18 mouse cellular contexts compared by ENCODE assay signal in the genomic region with DNA sequence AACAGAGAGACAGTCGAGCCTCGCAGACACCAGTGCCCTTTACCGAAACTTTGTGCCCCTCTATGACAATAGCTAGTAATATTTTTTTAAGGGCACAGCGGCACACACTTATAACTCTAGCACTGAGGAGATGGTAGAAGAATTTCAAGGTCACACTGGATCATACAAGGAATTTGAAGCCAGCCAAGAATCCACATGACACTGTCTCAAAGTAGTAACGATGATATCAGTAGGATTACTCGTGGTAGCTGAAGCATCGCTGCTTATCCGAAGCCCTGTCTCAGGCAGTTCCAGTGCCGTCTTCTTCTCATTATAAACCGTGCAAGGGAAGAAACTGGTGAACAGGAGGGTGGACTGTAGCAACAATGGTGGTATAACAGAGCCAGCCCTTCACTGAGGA.
DNase-seq lines count a peak whose midpoint lies in the region; ATAC-seq lines count a peak whose summit lies in the region.
"Had no signal": no experiment of that assay in that cellular context is flagged by ENCODE, and none has a peak within 500 bp of the region (broad histone marks: within the 10 kb centered on the region; RNA-seq: fewer than 3 reads in every experiment).

No protein-coding gene starts in this region.

- H3K9ac ChIP-seq in heart, embryonic 12.5 days: no peak overlapping the region
- H3K9ac ChIP-seq in hindbrain, embryonic 13.5 days: peak overlapping the region; percentile 19; the same call in 1 of the 2 replicates
- H3K9ac ChIP-seq in hindbrain, embryonic 11.5 days (ENCODE audit: low read depth, low read length): no peak overlapping the region
- H3K9ac ChIP-seq in hindbrain, embryonic 14.5 days: no peak overlapping the region
- H3K9ac ChIP-seq in midbrain, embryonic 16.5 days (ENCODE audit: low read depth, low read length): no peak overlapping the region
- H3K9ac ChIP-seq: forebrain, postnatal 0 days; limb, embryonic 15.5 days; liver, embryonic 15.5 days had no signal

- H3K27ac ChIP-seq in heart, embryonic 12.5 days (ENCODE audit: poor library complexity, severe bottlenecking): peak overlapping the region; percentile 43
- H3K27ac ChIP-seq in hindbrain, embryonic 13.5 days: peak overlapping the region; percentile 85
- H3K27ac ChIP-seq in hindbrain, embryonic 11.5 days (ENCODE audit: low read depth, low read length): no peak overlapping the region
- H3K27ac ChIP-seq in hindbrain, embryonic 14.5 days: peak overlapping the region; percentile 79
- H3K27ac ChIP-seq in midbrain, embryonic 16.5 days (ENCODE audit: low read length): peak overlapping the region; percentile 23; the same call in 1 of the 2 replicates
- H3K27ac ChIP-seq: limb, embryonic 15.5 days; liver, embryonic 15.5 days; macrophage had no signal

- H3K27me3 ChIP-seq in heart, embryonic 12.5 days (replicated peaks): 0 out of 2 replicates have a peak, but pooled peaks cover under 1% of the 10 kb centered on the region
- H3K27me3 ChIP-seq in hindbrain, embryonic 13.5 days: no peaks in the 10 kb centered on the region
- H3K27me3 ChIP-seq in hindbrain, embryonic 11.5 days (ENCODE audit: control insufficient read depth, insufficient read depth, low read length): no peaks in the 10 kb centered on the region
- H3K27me3 ChIP-seq in hindbrain, embryonic 14.5 days (ENCODE audit: control insufficient read depth, insufficient read depth, low read length): no peaks in the 10 kb centered on the region
- H3K27me3 ChIP-seq in midbrain, embryonic 16.5 days (ENCODE audit: control insufficient read depth, insufficient read depth, low read depth, low read length): no peaks in the 10 kb centered on the region

- 66% methylated on average over 10 of the region's 10 CpGs for WGBS in heart, embryonic 12.5 days
- 63% methylated on average over 10 of the region's 10 CpGs for WGBS in hindbrain, embryonic 13.5 days
- 81% methylated on average over 10 of the region's 10 CpGs for WGBS in hindbrain, embryonic 11.5 days
- 68% methylated on average over 10 of the region's 10 CpGs for WGBS in hindbrain, embryonic 14.5 days
- 66% methylated on average over 10 of the region's 10 CpGs for WGBS in midbrain, embryonic 16.5 days

- no peak overlapping the region for H3K4me3 ChIP-seq in heart, embryonic 12.5 days
- H3K4me3 ChIP-seq in hindbrain, embryonic 13.5 days: no peak overlapping the region
- no peak overlapping the region for H3K4me3 ChIP-seq in hindbrain, embryonic 11.5 days (ENCODE audit: low read depth, low read length)
- no peak overlapping the region for H3K4me3 ChIP-seq in hindbrain, embryonic 14.5 days (replicated peaks; ENCODE audit: low read length)
- H3K4me3 ChIP-seq in midbrain, embryonic 16.5 days (ENCODE audit: low read depth, low read length): no peak overlapping the region
- H3K4me3 ChIP-seq: limb, embryonic 15.5 days; liver, embryonic 15.5 days had no signal

- H3K4me1 ChIP-seq in heart, embryonic 12.5 days (replicated peaks): peaks cover 66% of the 10 kb centered on the region
- peaks cover 88% of the 10 kb centered on the region for H3K4me1 ChIP-seq in hindbrain, embryonic 13.5 days (replicated peaks)
- peaks cover 14% of the 10 kb centered on the region for H3K4me1 ChIP-seq in hindbrain, embryonic 11.5 days (replicated peaks; ENCODE audit: control insufficient read depth, insufficient read depth, low read length)
- H3K4me1 ChIP-seq in hindbrain, embryonic 14.5 days (replicated peaks; ENCODE audit: control insufficient read depth, insufficient read depth, low read length): peaks cover 73% of the 10 kb centered on the region
- H3K4me1 ChIP-seq in midbrain, embryonic 16.5 days (ENCODE audit: control insufficient read depth, insufficient read depth, low read length): peaks cover 43% of the 10 kb centered on the region
- H3K4me1 ChIP-seq: limb, embryonic 15.5 days; liver, embryonic 15.5 days had no signal

- no peaks in the 10 kb centered on the region for H3K36me3 ChIP-seq in heart, embryonic 12.5 days
- no peaks in the 10 kb centered on the region for H3K36me3 ChIP-seq in hindbrain, embryonic 13.5 days
- H3K36me3 ChIP-seq in hindbrain, embryonic 11.5 days (ENCODE audit: control insufficient read depth, insufficient read depth, low read length): no peaks in the 10 kb centered on the region
- no peaks in the 10 kb centered on the region for H3K36me3 ChIP-seq in hindbrain, embryonic 14.5 days (replicated peaks; ENCODE audit: control insufficient read depth, insufficient read depth)
- no peaks in the 10 kb centered on the region for H3K36me3 ChIP-seq in midbrain, embryonic 16.5 days (ENCODE audit: control insufficient read depth, insufficient read depth, low read length)
- H3K36me3 ChIP-seq: limb, embryonic 15.5 days; liver, embryonic 15.5 days had no signal

- no peak for ATAC-seq in heart, embryonic 12.5 days (ENCODE audit: insufficient number of reproducible peaks, low FRiP score)
- ATAC-seq in hindbrain, embryonic 13.5 days (ENCODE audit: low FRiP score): no peak
- no peak for ATAC-seq in hindbrain, embryonic 11.5 days (ENCODE audit: low FRiP score)
- ATAC-seq in hindbrain, embryonic 14.5 days (ENCODE audit: low FRiP score): no peak
- no peak for ATAC-seq in midbrain, embryonic 16.5 days
- ATAC-seq: forebrain, postnatal 0 days; intestine, embryonic 16.5 days had no signal

- no peak overlapping the region for H3K4me2 ChIP-seq in heart, embryonic 12.5 days
- no peak overlapping the region; the same call in 1 of the 2 replicates for H3K4me2 ChIP-seq in hindbrain, embryonic 13.5 days
- H3K4me2 ChIP-seq in hindbrain, embryonic 11.5 days (replicated peaks; ENCODE audit: low read depth, low read length): no peak overlapping the region
- H3K4me2 ChIP-seq in hindbrain, embryonic 14.5 days (replicated peaks): no peak overlapping the region
- H3K4me2 ChIP-seq in midbrain, embryonic 16.5 days (ENCODE audit: low read length): no peak overlapping the region
- H3K4me2 ChIP-seq: limb, embryonic 15.5 days; liver, embryonic 15.5 days had no signal

- H3K9me3 ChIP-seq in heart, embryonic 12.5 days (replicated peaks): no peaks in the 10 kb centered on the region
- no peaks in the 10 kb centered on the region for H3K9me3 ChIP-seq in hindbrain, embryonic 13.5 days
- no peaks in the 10 kb centered on the region for H3K9me3 ChIP-seq in hindbrain, embryonic 11.5 days (ENCODE audit: control insufficient read depth, low read length)
- H3K9me3 ChIP-seq in hindbrain, embryonic 14.5 days (ENCODE audit: control insufficient read depth, low read length): no peaks in the 10 kb centered on the region
- H3K9me3 ChIP-seq in midbrain, embryonic 16.5 days (replicated peaks; ENCODE audit: control insufficient read depth, low read length, poor library complexity, severe bottlenecking): no peaks in the 10 kb centered on the region
- H3K9me3 ChIP-seq: limb, embryonic 15.5 days; liver, embryonic 15.5 days had no signal

- DNase-seq in heart, adult 8-10 months (ENCODE audit: low spot score): no peak
- no peak for DNase-seq in hindbrain, embryonic 11.5 days (ENCODE audit: low spot score)
- DNase-seq in hindbrain, embryonic 14.5 days (ENCODE audit: low spot score): no peak
- no peak for DNase-seq in natural killer cell, adult 2 months (ENCODE audit: low spot score in 2 of 2)
- DNase-seq: adrenal gland, postnatal 25 days; cerebellum, adult 11-12 months; forebrain, postnatal 0 days; gastrocnemius, postnatal 36 days; kidney, postnatal 4 days; right cerebral cortex, postnatal 25 days; thymus, adult 18-20 months had no signal
